Mouse (Mus musculus): ENCODE data around the gene Gm20388. TPM values are rescaled to one million over a fixed set of nuclear protein-coding genes. Genes with fewer than 3 reads are reported as not detected.

The Gm20388 gene
- total RNA-seq, 1 experiment: 27.0 TPM

GRCm38 (mm10) chr8:121990506-121991255 lies 2080.0 kb downstream of the Gm20388 start:
- no peak for TF ChIP-seq MAFK (IDR thresholded peaks at IDR 0.05; ENCODE audit: insufficient read depth, low read depth, low read length)
- no peak for TF ChIP-seq HCFC1 (IDR thresholded peaks at IDR 0.05; ENCODE audit: borderline replicate concordance, insufficient read depth, low read length)
- no peak for TF ChIP-seq CHD2 (IDR thresholded peaks at IDR 0.05; ENCODE audit: low read depth, low read length)
- no peak for TF ChIP-seq ZC3H11A (IDR thresholded peaks at IDR 0.05; ENCODE audit: borderline replicate concordance, low read depth, low read length)
- TF ChIP-seq ZNF384 (IDR thresholded peaks at IDR 0.05; ENCODE audit: low read depth, low read length): no peak
- Histone ChIP-seq H3K4me1 (ENCODE audit: control insufficient read depth in 2 of 2, insufficient read depth in 2 of 2, low read length in 2 of 2, poor library complexity in 1 of 2) (no peaks in the 10 kb centered on the region), H3K27ac (ENCODE audit: insufficient read depth, low read depth, low read length, poor library complexity, severe bottlenecking) (no peak overlapping the region), H3K9me3 (ENCODE audit: control insufficient read depth, insufficient read depth, low read depth, low read length) (no peaks in the 10 kb centered on the region), H3K4me3 (ENCODE audit: insufficient read depth in 1 of 2, low read depth in 1 of 2, low read length in 2 of 2, poor library complexity in 1 of 2, severe bottlenecking in 1 of 2) (no peak overlapping the region), H3K36me3 (ENCODE audit: control insufficient read depth, insufficient read depth, low read length, poor library complexity, severe bottlenecking) (peaks cover 54% of the 10 kb centered on the region), H3K9ac (ENCODE audit: insufficient read depth, low read depth, low read length, poor library complexity, severe bottlenecking) (no peak overlapping the region)
- in situ Hi-C loops (cut with MboI; ENCODE audit: low sequenced_read_pairs in 2 of 2, unreplicated experiment in 2 of 2): no loop called here
- DNase-seq (ENCODE audit: low read depth, low spot score): no peak

GRCm38 (mm10) chr8:121991611-121992010 lies 2081.0 kb downstream of the Gm20388 start:
- no peak overlapping the region for H3K27ac ChIP-seq (ENCODE audit: insufficient read depth, low read depth, low read length, poor library complexity, severe bottlenecking)
- H3K4me3 ChIP-seq (ENCODE audit: insufficient read depth in 1 of 2, low read depth in 1 of 2, low read length in 2 of 2, poor library complexity in 1 of 2, severe bottlenecking in 1 of 2): no peak overlapping the region
- no peak for DNase-seq (ENCODE audit: low read depth, low spot score)
- H3K9me3 ChIP-seq (ENCODE audit: control insufficient read depth, insufficient read depth, low read depth, low read length): no peaks in the 10 kb centered on the region
- no peak overlapping the region for H3K9ac ChIP-seq (ENCODE audit: insufficient read depth, low read depth, low read length, poor library complexity, severe bottlenecking)
- H3K36me3 ChIP-seq (ENCODE audit: control insufficient read depth, insufficient read depth, low read length, poor library complexity, severe bottlenecking): peaks cover 59% of the 10 kb centered on the region
- TF ChIP-seq CHD2 (IDR thresholded peaks at IDR 0.05; ENCODE audit: low read depth, low read length): no peak
- TF ChIP-seq HCFC1 (IDR thresholded peaks at IDR 0.05; ENCODE audit: borderline replicate concordance, insufficient read depth, low read length): no peak
- no peak for TF ChIP-seq MAFK (IDR thresholded peaks at IDR 0.05; ENCODE audit: insufficient read depth, low read depth, low read length)
- no peak for TF ChIP-seq ZC3H11A (IDR thresholded peaks at IDR 0.05; ENCODE audit: borderline replicate concordance, low read depth, low read length)
- in situ Hi-C loops (cut with MboI; ENCODE audit: low sequenced_read_pairs in 2 of 2, unreplicated experiment in 2 of 2): no loop called here
- H3K4me1 ChIP-seq (ENCODE audit: control insufficient read depth in 2 of 2, insufficient read depth in 2 of 2, low read length in 2 of 2, poor library complexity in 1 of 2): no peaks in the 10 kb centered on the region

GRCm38 (mm10) chr8:121992911-121993310 lies 2082.3 kb downstream of the Gm20388 start:
- Histone ChIP-seq H3K4me1 (ENCODE audit: control insufficient read depth in 2 of 2, insufficient read depth in 2 of 2, low read length in 2 of 2, poor library complexity in 1 of 2) (no peaks in the 10 kb centered on the region), H3K4me3 (ENCODE audit: insufficient read depth in 1 of 2, low read depth in 1 of 2, low read length in 2 of 2, poor library complexity in 1 of 2, severe bottlenecking in 1 of 2) (no peak overlapping the region), H3K36me3 (ENCODE audit: control insufficient read depth, insufficient read depth, low read length, poor library complexity, severe bottlenecking) (peaks cover 64% of the 10 kb centered on the region), H3K9ac (ENCODE audit: insufficient read depth, low read depth, low read length, poor library complexity, severe bottlenecking) (no peak overlapping the region), H3K9me3 (ENCODE audit: control insufficient read depth, insufficient read depth, low read depth, low read length) (no peaks in the 10 kb centered on the region), H3K27ac (ENCODE audit: insufficient read depth, low read depth, low read length, poor library complexity, severe bottlenecking) (no peak overlapping the region)
- in situ Hi-C loops (cut with MboI; ENCODE audit: low sequenced_read_pairs in 2 of 2, unreplicated experiment in 2 of 2): no loop called here
- DNase-seq (ENCODE audit: low read depth, low spot score): no peak
- TF ChIP-seq HCFC1 (IDR thresholded peaks at IDR 0.05; ENCODE audit: borderline replicate concordance, insufficient read depth, low read length) (no peak), ZC3H11A (IDR thresholded peaks at IDR 0.05; ENCODE audit: borderline replicate concordance, low read depth, low read length) (no peak), CHD2 (IDR thresholded peaks at IDR 0.05; ENCODE audit: low read depth, low read length) (no peak), ZNF384 (IDR thresholded peaks at IDR 0.05; ENCODE audit: low read depth, low read length) (no peak)

GRCm38 (mm10) chr8:121995112-121995511 lies 2084.5 kb downstream of the Gm20388 start:
- in situ Hi-C loops (cut with MboI; ENCODE audit: low sequenced_read_pairs in 2 of 2, unreplicated experiment in 2 of 2): no loop called here
- H3K36me3 ChIP-seq (ENCODE audit: control insufficient read depth, insufficient read depth, low read length, poor library complexity, severe bottlenecking): peaks cover 67% of the 10 kb centered on the region
- no peak for DNase-seq (ENCODE audit: low read depth, low spot score)

More at GRCm38 (mm10) chr8:121995112-121995511, 2084.5 kb downstream of the Gm20388 start:
- H3K9ac ChIP-seq (ENCODE audit: insufficient read depth, low read depth, low read length, poor library complexity, severe bottlenecking): no peak overlapping the region
- no peaks in the 10 kb centered on the region for H3K9me3 ChIP-seq (ENCODE audit: control insufficient read depth, insufficient read depth, low read depth, low read length)
- no peaks in the 10 kb centered on the region for H3K4me1 ChIP-seq (ENCODE audit: control insufficient read depth in 2 of 2, insufficient read depth in 2 of 2, low read length in 2 of 2, poor library complexity in 1 of 2)
- TF ChIP-seq ZNF384 (IDR thresholded peaks at IDR 0.05; ENCODE audit: low read depth, low read length) (no peak), ZC3H11A (IDR thresholded peaks at IDR 0.05; ENCODE audit: borderline replicate concordance, low read depth, low read length) (no peak), HCFC1 (IDR thresholded peaks at IDR 0.05; ENCODE audit: borderline replicate concordance, insufficient read depth, low read length) (no peak), CHD2 (IDR thresholded peaks at IDR 0.05; ENCODE audit: low read depth, low read length) (no peak), MAFK (IDR thresholded peaks at IDR 0.05; ENCODE audit: insufficient read depth, low read depth, low read length) (no peak)
- no peak overlapping the region for H3K27ac ChIP-seq (ENCODE audit: insufficient read depth, low read depth, low read length, poor library complexity, severe bottlenecking)
- no peak overlapping the region for H3K4me3 ChIP-seq (ENCODE audit: insufficient read depth in 1 of 2, low read depth in 1 of 2, low read length in 2 of 2, poor library complexity in 1 of 2, severe bottlenecking in 1 of 2)
